Mouse (Mus musculus): ENCODE measurements at regions not wholly inside any gene's neighbourhood (a gene's known extent, or its start where the extent isn't known, plus 50 kb on each side); places are given as distances from the start of the nearest gene placed in this dataset.

- peak; percentile 69 for ATAC-seq (ENCODE audit: insufficient number of reproducible peaks, insufficient read depth, low FRiP score, low TSS enrichment, low read depth)
Observed at GRCm38 (mm10) chr11:24296893-24297624, 219.2 kb downstream of the Bcl11a start.

GRCm38 (mm10) chr11:24297763-24298162 lies 219.9 kb downstream of the Bcl11a start:
- Histone ChIP-seq H3K27ac (peak overlapping the region; percentile 85), H3K4me1 (replicated peaks) (peaks cover 40% of the 10 kb centered on the region), H3K4me2 (no peak overlapping the region), H3K4me3 (replicated peaks) (no peak overlapping the region), H3K9ac (replicated peaks) (no peak overlapping the region), H3K36me3 (no peaks in the 10 kb centered on the region), H3K9me3 (no peaks in the 10 kb centered on the region), H3K27me3 (no peaks in the 10 kb centered on the region; the same call in 1 of the 2 replicates)
- WGBS: 47% methylated on average over 5 of the region's 5 CpGs
- no peak for ATAC-seq (ENCODE audit: insufficient number of reproducible peaks, insufficient read depth, low FRiP score, low TSS enrichment, low read depth)

More at GRCm38 (mm10) chr11:24296893-24297624, 219.2 kb downstream of the Bcl11a start:
- peak overlapping the region; percentile 85 for H3K27ac ChIP-seq
- H3K36me3 ChIP-seq: no peaks in the 10 kb centered on the region
- 19% methylated on average over 12 of the region's 12 CpGs for WGBS
- H3K4me1 ChIP-seq (replicated peaks): peaks cover 44% of the 10 kb centered on the region
- no peak overlapping the region for H3K9ac ChIP-seq (replicated peaks)
- no peak overlapping the region for H3K4me3 ChIP-seq (replicated peaks)
- H3K27me3 ChIP-seq: no peaks in the 10 kb centered on the region; the same call in 1 of the 2 replicates
- peak overlapping the region; percentile 37 for H3K4me2 ChIP-seq
- no peaks in the 10 kb centered on the region for H3K9me3 ChIP-seq

- Histone ChIP-seq H3K27ac (0 out of 2 replicates have a peak overlapping the region, but pooled peaks have one; percentile 14), H3K27me3 (no peaks in the 10 kb centered on the region; the same call in 1 of the 2 replicates), H3K4me2 (no peak overlapping the region), H3K9ac (replicated peaks) (no peak overlapping the region), H3K36me3 (no peaks in the 10 kb centered on the region), H3K4me1 (replicated peaks) (peaks cover 44% of the 10 kb centered on the region), H3K4me3 (replicated peaks) (no peak overlapping the region), H3K9me3 (no peaks in the 10 kb centered on the region)
- 81% methylated on average over 4 of the region's 4 CpGs for WGBS
- ATAC-seq (ENCODE audit: insufficient number of reproducible peaks, insufficient read depth, low FRiP score, low TSS enrichment, low read depth): no peak
Observed at GRCm38 (mm10) chr11:24300351-24300750, 222.5 kb downstream of the Bcl11a start.

- Histone ChIP-seq H3K9me3 (no peaks in the 10 kb centered on the region), H3K4me2 (no peak overlapping the region), H3K4me1 (replicated peaks) (peaks cover 44% of the 10 kb centered on the region), H3K9ac (replicated peaks) (no peak overlapping the region), H3K27ac (no peak overlapping the region), H3K27me3 (peaks cover 3% of the 10 kb centered on the region; the same call in 1 of the 2 replicates), H3K36me3 (no peaks in the 10 kb centered on the region), H3K4me3 (replicated peaks) (no peak overlapping the region)
- no peak for ATAC-seq (ENCODE audit: insufficient number of reproducible peaks, insufficient read depth, low FRiP score, low TSS enrichment, low read depth)
- WGBS: 64% methylated on average over 3 of the region's 3 CpGs
Observed at GRCm38 (mm10) chr11:24301201-24301600, 223.3 kb downstream of the Bcl11a start.

GRCm38 (mm10) chr11:24305145-24305553 lies 227.3 kb downstream of the Bcl11a start:
- H3K27me3 ChIP-seq: 0 out of 2 replicates have a peak, but pooled peaks cover 3% of the 10 kb centered on the region
- H3K9ac ChIP-seq (replicated peaks): peak overlapping the region; percentile 47; the same call in 1 of the 2 replicates
- peak; percentile 35; the same call in 1 of the 2 replicates for ATAC-seq (ENCODE audit: insufficient number of reproducible peaks, insufficient read depth, low FRiP score, low TSS enrichment, low read depth)
- H3K36me3 ChIP-seq: no peaks in the 10 kb centered on the region
- peak overlapping the region; percentile 68 for H3K4me2 ChIP-seq
- peaks cover 41% of the 10 kb centered on the region for H3K4me1 ChIP-seq (replicated peaks)
- H3K9me3 ChIP-seq: no peaks in the 10 kb centered on the region
- no peak overlapping the region for H3K27ac ChIP-seq
- WGBS: under 1% methylated on average over 17 of the region's 17 CpGs
- peak overlapping the region; percentile 37 for H3K4me3 ChIP-seq (replicated peaks)

GRCm38 (mm10) chr11:24305691-24306090 lies 227.8 kb downstream of the Bcl11a start:
- Histone ChIP-seq H3K9ac (replicated peaks) (no peak overlapping the region), H3K27me3 (0 out of 2 replicates have a peak, but pooled peaks cover 3% of the 10 kb centered on the region), H3K4me3 (replicated peaks) (peak overlapping the region; percentile 37), H3K4me2 (peak overlapping the region; percentile 68), H3K27ac (peak overlapping the region; percentile 45; the same call in 1 of the 2 replicates), H3K4me1 (replicated peaks) (peaks cover 39% of the 10 kb centered on the region), H3K36me3 (no peaks in the 10 kb centered on the region), H3K9me3 (no peaks in the 10 kb centered on the region)
- ATAC-seq (ENCODE audit: insufficient number of reproducible peaks, insufficient read depth, low FRiP score, low TSS enrichment, low read depth): peak; percentile 54; the same call in 1 of the 2 replicates
- 4% methylated on average over 11 of the region's 11 CpGs for WGBS

GRCm38 (mm10) chr11:24306101-24306500 lies 228.2 kb downstream of the Bcl11a start:
- no peak overlapping the region for H3K9ac ChIP-seq (replicated peaks)
- 75% methylated on average over 2 of the region's 2 CpGs for WGBS
- H3K9me3 ChIP-seq: no peaks in the 10 kb centered on the region
- H3K27me3 ChIP-seq: 0 out of 2 replicates have a peak, but pooled peaks cover 3% of the 10 kb centered on the region
- H3K36me3 ChIP-seq: no peaks in the 10 kb centered on the region
- ATAC-seq (ENCODE audit: insufficient number of reproducible peaks, insufficient read depth, low FRiP score, low TSS enrichment, low read depth): no peak
- peak overlapping the region; percentile 68 for H3K4me2 ChIP-seq
- H3K4me3 ChIP-seq (replicated peaks): peak overlapping the region; percentile 37; the same call in 1 of the 2 replicates
- peak overlapping the region; percentile 45; the same call in 1 of the 2 replicates for H3K27ac ChIP-seq
- H3K4me1 ChIP-seq (replicated peaks): peaks cover 39% of the 10 kb centered on the region

GRCm38 (mm10) chr11:24307601-24308252 lies 229.9 kb downstream of the Bcl11a start:
- Histone ChIP-seq H3K36me3 (no peaks in the 10 kb centered on the region), H3K4me3 (replicated peaks) (no peak overlapping the region), H3K9ac (replicated peaks) (no peak overlapping the region), H3K27me3 (0 out of 2 replicates have a peak, but pooled peaks cover 3% of the 10 kb centered on the region), H3K4me2 (no peak overlapping the region), H3K27ac (peak overlapping the region; percentile 41; the same call in 1 of the 2 replicates), H3K4me1 (replicated peaks) (peaks cover 46% of the 10 kb centered on the region), H3K9me3 (no peaks in the 10 kb centered on the region)
- WGBS: 50% methylated on average over 6 of the region's 6 CpGs
- ATAC-seq (ENCODE audit: insufficient number of reproducible peaks, insufficient read depth, low FRiP score, low TSS enrichment, low read depth): no peak

GRCm38 (mm10) chr11:24308253-24308633 lies 230.4 kb downstream of the Bcl11a start:
- WGBS: 36% methylated on average over 1 of the region's 1 CpGs
- Histone ChIP-seq H3K9me3 (no peaks in the 10 kb centered on the region), H3K9ac (replicated peaks) (no peak overlapping the region), H3K36me3 (no peaks in the 10 kb centered on the region), H3K4me3 (replicated peaks) (no peak overlapping the region), H3K27ac (no peak overlapping the region), H3K4me2 (no peak overlapping the region), H3K4me1 (replicated peaks) (peaks cover 51% of the 10 kb centered on the region), H3K27me3 (0 out of 2 replicates have a peak, but pooled peaks cover 3% of the 10 kb centered on the region)
- no peak for ATAC-seq (ENCODE audit: insufficient number of reproducible peaks, insufficient read depth, low FRiP score, low TSS enrichment, low read depth)

GRCm38 (mm10) chr11:24314046-24314445 lies 236.2 kb downstream of the Bcl11a start:
- Histone ChIP-seq H3K4me3 (replicated peaks) (no peak overlapping the region), H3K27ac (no peak overlapping the region), H3K36me3 (no peaks in the 10 kb centered on the region), H3K27me3 (no peaks in the 10 kb centered on the region), H3K9ac (replicated peaks) (no peak overlapping the region), H3K4me1 (replicated peaks) (peaks cover 22% of the 10 kb centered on the region; the same call in 1 of the 2 replicates), H3K4me2 (no peak overlapping the region), H3K9me3 (no peaks in the 10 kb centered on the region)
- 80% methylated on average over 1 of the region's 1 CpGs for WGBS
- no peak for ATAC-seq (ENCODE audit: insufficient number of reproducible peaks, insufficient read depth, low FRiP score, low TSS enrichment, low read depth)

- Histone ChIP-seq H3K9me3 (no peaks in the 10 kb centered on the region), H3K27me3 (no peaks in the 10 kb centered on the region), H3K4me3 (replicated peaks) (no peak overlapping the region), H3K27ac (no peak overlapping the region), H3K9ac (replicated peaks) (no peak overlapping the region), H3K4me2 (no peak overlapping the region), H3K4me1 (replicated peaks) (peaks cover 22% of the 10 kb centered on the region; the same call in 1 of the 2 replicates), H3K36me3 (no peaks in the 10 kb centered on the region)
- WGBS: 75% methylated on average over 3 of the region's 3 CpGs
- ATAC-seq (ENCODE audit: insufficient number of reproducible peaks, insufficient read depth, low FRiP score, low TSS enrichment, low read depth): no peak
Observed at GRCm38 (mm10) chr11:24315582-24315981, 237.7 kb downstream of the Bcl11a start.
